Mouse (Mus musculus) kidney, postnatal 36 days (tissue): ENCODE measurements at regions not wholly inside any gene's neighbourhood (a gene's known extent, or its start where the extent isn't known, plus 50 kb on each side); places are given as distances from the start of the nearest gene placed in this dataset.

Experiments used
- DNase-seq, 2 experiments: peaks; one replicate each; pipeline ENCODE4 v3.0.0; 2021 to 2022; ENCODE audit warnings: mixed read lengths in 2 of 2

DNA sequence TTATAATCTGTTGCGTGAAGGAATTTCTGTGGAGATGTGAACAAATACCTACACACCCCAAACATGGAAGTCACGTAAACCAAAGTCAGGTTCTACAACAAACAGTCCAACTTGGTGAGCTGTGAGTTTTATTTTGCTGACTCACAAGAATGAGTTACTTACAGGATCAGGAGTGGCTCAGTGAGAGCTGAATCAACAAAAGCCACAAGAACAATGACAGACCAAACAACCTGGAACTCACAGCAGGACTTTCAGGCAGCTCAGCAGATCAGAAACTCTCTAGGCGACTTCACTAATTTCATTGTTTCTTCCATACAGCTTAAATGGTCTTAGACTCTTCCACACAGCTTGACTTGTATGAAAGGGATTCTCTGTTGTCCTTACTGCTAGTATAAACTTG is 254.4 kb upstream of the Lrrc4c start:
- no peak for DNase-seq

DNA sequence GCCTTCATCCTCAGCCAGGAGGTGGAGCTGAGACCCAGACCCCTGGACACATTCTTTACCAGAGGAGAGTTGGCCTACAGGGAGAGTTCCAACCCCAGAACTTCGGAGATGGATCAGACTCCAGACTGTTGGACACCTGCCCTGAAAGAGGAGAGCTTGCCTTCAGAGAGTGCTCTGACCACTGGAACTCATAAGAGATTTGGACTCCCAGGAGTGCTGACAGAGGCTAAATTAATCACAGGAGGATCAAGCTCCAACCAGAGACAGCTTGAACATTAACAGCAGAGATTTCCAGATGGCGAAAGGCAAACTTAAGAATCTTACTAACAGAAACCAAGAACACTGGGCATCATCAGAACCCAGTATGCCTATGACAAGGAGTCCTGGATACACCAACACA is 209.5 kb upstream of the Lrrc4c start:
- DNase-seq, result peak; percentile 35 to 37

DNA sequence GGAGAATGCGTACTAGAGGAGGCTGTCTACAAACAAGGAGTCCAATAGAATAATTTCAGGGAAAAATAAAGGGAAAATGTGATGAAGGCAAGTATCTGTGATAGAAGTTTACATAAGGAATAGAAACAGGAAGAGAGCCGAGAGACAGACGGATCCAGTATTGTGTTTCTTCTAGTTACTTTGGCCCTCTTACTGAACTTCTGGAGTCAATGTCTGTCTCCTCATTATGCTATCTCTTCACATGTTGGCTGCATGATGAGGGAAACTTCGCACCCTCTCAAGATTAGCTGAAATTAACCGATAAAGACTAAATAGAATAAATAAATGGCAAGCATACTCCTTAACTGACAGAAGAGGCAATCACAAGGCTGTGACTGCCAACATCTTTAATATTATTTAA is 197.9 kb upstream of the Lrrc4c start:
- no peak for DNase-seq

DNA sequence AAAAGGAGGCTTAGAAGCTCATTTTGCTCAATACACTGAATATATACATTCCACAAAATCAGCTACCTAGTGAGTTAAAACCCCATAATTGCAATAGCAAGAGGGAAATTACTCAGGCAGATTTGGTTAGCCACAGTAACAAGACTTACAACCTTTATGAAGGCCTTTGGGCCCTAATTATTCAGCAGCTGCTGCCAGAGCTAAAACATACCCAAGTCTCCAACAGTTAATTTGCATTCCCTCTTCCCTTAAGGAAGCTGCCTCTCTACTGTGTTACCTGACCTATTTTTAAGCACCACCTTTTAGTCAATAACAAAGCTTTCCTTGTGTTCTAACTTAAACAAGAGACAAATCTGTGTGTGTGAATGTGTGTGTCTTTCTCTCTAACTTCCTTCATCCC is 179.4 kb upstream of the Lrrc4c start:
- DNase-seq, result no peak

DNA sequence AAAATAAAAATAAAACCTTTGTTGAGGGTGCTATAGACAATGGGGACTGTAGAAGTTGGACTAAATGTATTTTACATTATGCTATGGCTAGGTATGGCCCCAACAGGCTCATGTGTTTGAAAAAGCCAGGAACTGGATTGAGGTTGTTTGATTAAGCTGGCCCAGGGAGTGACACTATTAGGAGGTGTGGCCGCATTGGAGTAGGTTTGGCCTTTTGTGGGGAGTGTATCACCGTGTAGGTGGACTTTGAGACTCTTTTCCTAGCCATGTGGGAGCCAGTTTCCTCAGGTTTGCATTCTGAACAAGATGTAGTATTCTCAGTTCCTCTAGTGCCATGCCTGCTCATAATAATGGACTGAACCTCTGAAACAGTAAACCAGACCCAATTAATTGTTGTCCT is 162.7 kb upstream of the Lrrc4c start:
- DNase-seq, result no peak

DNA sequence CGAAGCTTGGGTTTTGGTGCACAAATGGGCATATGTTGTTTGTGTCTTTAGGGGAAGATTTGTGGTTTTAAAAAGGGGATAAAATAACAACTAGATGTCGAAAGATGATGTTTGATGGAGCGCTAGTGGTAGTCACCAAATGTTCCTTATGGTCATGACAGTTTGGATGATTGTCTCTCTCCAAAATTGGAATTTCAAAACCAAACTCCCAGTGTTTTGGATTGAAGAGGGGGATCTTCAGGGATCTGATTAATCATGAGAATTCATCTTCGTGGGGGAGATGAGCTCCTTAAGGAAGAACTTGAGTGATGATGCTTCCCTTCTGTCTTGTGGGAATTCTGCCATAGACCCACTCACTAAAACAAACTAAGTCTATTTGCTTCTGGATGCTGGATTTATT is 151.3 kb upstream of the Lrrc4c start:
- DNase-seq, result no peak
